Mouse (Mus musculus) CD4-positive, CD25-positive, alpha-beta regulatory T cell, adult 4 months (primary cell): ENCODE results near the gene Bpnt1. TPM values are rescaled to one million over a fixed set of nuclear protein-coding genes. Genes with fewer than 3 reads are reported as not detected.

ENCODE experiments used
- ATAC-seq: one replicate; pipeline ENCODE4 v1.8.0; 2017
- polyA plus RNA-seq, 2 experiments: library from polyadenylated mRNA; unstranded; fragments of 100-300 nt; shearing (Covaris generic); gene quantifications; one replicate each; pipeline ENCODE4 v1.2.1; 2017

The Bpnt1 gene
- polyA plus RNA-seq, 2 experiments from 2014 or later: 15.4 to 18.1 TPM

- ATAC-seq: no peak
Measured at GRCm38 (mm10) chr1:185333651-185334050, 1.7 kb downstream of the Bpnt1 start.

GRCm38 (mm10) chr1:185334136-185334535, 2.2 kb downstream of the Bpnt1 start:
- no peak for ATAC-seq

- ATAC-seq: no peak
Measured at GRCm38 (mm10) chr1:185335231-185335765, 3.3 kb downstream of the Bpnt1 start.

GRCm38 (mm10) chr1:185336535-185336934, 4.6 kb downstream of the Bpnt1 start:
- no peak for ATAC-seq

- ATAC-seq: no peak
Measured at GRCm38 (mm10) chr1:185342441-185342840, 10.5 kb downstream of the Bpnt1 start.

- ATAC-seq: no peak
Measured at GRCm38 (mm10) chr1:185343422-185343821, 11.5 kb downstream of the Bpnt1 start.

- no peak for ATAC-seq
Measured at GRCm38 (mm10) chr1:185346188-185346587, 14.2 kb downstream of the Bpnt1 start.

- no peak for ATAC-seq
Measured at GRCm38 (mm10) chr1:185349741-185350140, 17.8 kb downstream of the Bpnt1 start.

- ATAC-seq: no peak
Measured at GRCm38 (mm10) chr1:185350611-185351010, 18.7 kb downstream of the Bpnt1 start.

GRCm38 (mm10) chr1:185352151-185352550, 20.2 kb downstream of the Bpnt1 start:
- ATAC-seq: peak; percentile 95

GRCm38 (mm10) chr1:185353351-185353750, 21.4 kb downstream of the Bpnt1 start:
- ATAC-seq: no peak

GRCm38 (mm10) chr1:185354731-185355130, 22.8 kb downstream of the Bpnt1 start:
- no peak for ATAC-seq

GRCm38 (mm10) chr1:185356246-185356645, 24.3 kb downstream of the Bpnt1 start:
- no peak for ATAC-seq

GRCm38 (mm10) chr1:185358211-185358610, 26.3 kb downstream of the Bpnt1 start:
- ATAC-seq: no peak

GRCm38 (mm10) chr1:185362677-185363520, 30.9 kb downstream of the Bpnt1 start, which contains the start of gene Eprs:
TSS of gene Eprs (plus strand) at chr1:185363044.
- ATAC-seq: peak; percentile 90

- ATAC-seq: peak; percentile 18
Measured at GRCm38 (mm10) chr1:185363526-185364182, 31.7 kb downstream of the Bpnt1 start.

- no peak for ATAC-seq
Measured at GRCm38 (mm10) chr1:185364183-185364540, 32.2 kb downstream of the Bpnt1 start.

- no peak for ATAC-seq
Measured at GRCm38 (mm10) chr1:185367383-185367782, 35.4 kb downstream of the Bpnt1 start.

GRCm38 (mm10) chr1:185369979-185370378, 38.0 kb downstream of the Bpnt1 start:
- no peak for ATAC-seq

GRCm38 (mm10) chr1:185376390-185376789, 44.4 kb downstream of the Bpnt1 start:
- ATAC-seq: no peak

GRCm38 (mm10) chr1:185377429-185377828, 45.5 kb downstream of the Bpnt1 start:
- ATAC-seq: no peak

GRCm38 (mm10) chr1:185401615-185402014, 69.7 kb downstream of the Bpnt1 start:
- no peak for ATAC-seq

GRCm38 (mm10) chr1:185404021-185404420, 72.1 kb downstream of the Bpnt1 start:
- peak; percentile 77 for ATAC-seq

- ATAC-seq: no peak
Measured at GRCm38 (mm10) chr1:185405921-185406320, 74.0 kb downstream of the Bpnt1 start.
